Mouse (Mus musculus) small intestine, adult 2 months (tissue): ENCODE data around the gene C9.

Experiments used
- CTCF ChIP-seq: fragments of 200-500 bp; IDR thresholded peaks from 2 replicates; pipeline ENCODE4 v1.5.1; 2012; ENCODE audit warnings: low read depth, mild to moderate bottlenecking, control low read depth, inconsistent platforms, low read length, moderate library complexity, mixed read lengths; ENCODE audit not compliant: insufficient replicate concordance, insufficient read length; ENCODE audit errors: extremely low read depth
- POLR2A ChIP-seq: fragments of 200-500 bp; IDR thresholded peaks from 2 replicates; pipeline ENCODE4 v1.6.1; 2012; ENCODE audit warnings: low read depth, mild to moderate bottlenecking, control low read depth, inconsistent platforms, low read length, moderate library complexity

DNA sequence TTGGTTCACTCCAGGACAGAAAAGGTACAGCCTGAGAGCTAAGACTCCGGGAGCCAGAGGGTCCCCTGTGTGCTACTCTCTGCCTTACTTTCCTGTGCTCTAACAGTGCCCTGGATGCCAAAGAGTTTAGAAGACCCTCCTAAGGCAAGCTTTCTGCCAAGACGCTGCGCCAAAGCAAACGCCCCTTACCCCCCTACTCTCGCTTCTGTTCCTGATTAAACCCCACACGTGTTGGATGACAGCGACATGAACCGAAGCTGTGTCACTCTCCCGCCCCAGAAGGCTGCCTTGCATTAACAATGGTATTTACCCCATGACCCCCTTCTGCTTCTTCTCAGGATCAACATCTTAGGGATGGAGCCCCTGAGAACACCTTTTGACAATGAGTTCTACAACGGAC lies 21.9 kb downstream of the C9 start:
- no peak for TF ChIP-seq CTCF
- TF ChIP-seq POLR2A = no peak
